Mouse (Mus musculus): ENCODE results near the gene Jmjd1c. TPM values are rescaled to one million over a fixed set of nuclear protein-coding genes. Genes with fewer than 3 reads are reported as not detected.
A peak's percentile ranks its signal among the peaks of the same experiment; 100 is the strongest.

Jmjd1c gene
- polyA plus RNA-seq, 1 experiment = 32.4 TPM

GRCm38 (mm10) chr10:67189057-67189456 is 93.1 kb downstream of the Jmjd1c start:
- Histone ChIP-seq H3K27ac (ENCODE audit: insufficient read depth, low read length) (no peak overlapping the region), H3K4me1 (ENCODE audit: control insufficient read depth, insufficient read depth, low read length) (peaks cover 6% of the 10 kb centered on the region), H3K4me3 (ENCODE audit: insufficient read depth, low read length) (no peak overlapping the region)
- TF ChIP-seq CTCF (IDR thresholded peaks at IDR 0.05; ENCODE audit: extremely low read depth, insufficient read depth, low read length) (no peak), POLR2A (IDR thresholded peaks at IDR 0.05; ENCODE audit: extremely low read depth, insufficient read depth, low read length) (no peak)

- H3K4me1 ChIP-seq (ENCODE audit: control insufficient read depth, insufficient read depth, low read length) = peaks cover 6% of the 10 kb centered on the region
- no peak for TF ChIP-seq CTCF (IDR thresholded peaks at IDR 0.05; ENCODE audit: extremely low read depth, insufficient read depth, low read length)
- H3K4me3 ChIP-seq (ENCODE audit: insufficient read depth, low read length) = no peak overlapping the region
- H3K27ac ChIP-seq (ENCODE audit: insufficient read depth, low read length) = no peak overlapping the region
These were observed 94.3 kb downstream of the Jmjd1c start for GRCm38 (mm10) chr10:67190261-67190660.

- Histone ChIP-seq H3K4me1 (ENCODE audit: control insufficient read depth, insufficient read depth, low read length) (peaks cover 11% of the 10 kb centered on the region), H3K4me3 (ENCODE audit: insufficient read depth, low read length) (no peak overlapping the region), H3K27ac (ENCODE audit: insufficient read depth, low read length) (no peak overlapping the region)
- TF ChIP-seq CTCF (IDR thresholded peaks at IDR 0.05; ENCODE audit: extremely low read depth, insufficient read depth, low read length) = peak; percentile 36; the same call in 1 of the 2 replicates
- TF ChIP-seq POLR2A (IDR thresholded peaks at IDR 0.05; ENCODE audit: extremely low read depth, insufficient read depth, low read length) = no peak
These were observed 96.4 kb downstream of the Jmjd1c start for GRCm38 (mm10) chr10:67192366-67192765.

- Histone ChIP-seq H3K4me3 (ENCODE audit: insufficient read depth, low read length) (no peak overlapping the region), H3K4me1 (ENCODE audit: control insufficient read depth, insufficient read depth, low read length) (peaks cover 11% of the 10 kb centered on the region), H3K27ac (ENCODE audit: insufficient read depth, low read length) (peak overlapping the region; percentile 53; the same call in 1 of the 2 replicates)
- TF ChIP-seq POLR2A (IDR thresholded peaks at IDR 0.05; ENCODE audit: extremely low read depth, insufficient read depth, low read length) (no peak), CTCF (IDR thresholded peaks at IDR 0.05; ENCODE audit: extremely low read depth, insufficient read depth, low read length) (no peak)
These were observed 97.2 kb downstream of the Jmjd1c start for GRCm38 (mm10) chr10:67193003-67193652.

GRCm38 (mm10) chr10:67194046-67194445 is 98.1 kb downstream of the Jmjd1c start:
- TF ChIP-seq POLR2A (IDR thresholded peaks at IDR 0.05; ENCODE audit: extremely low read depth, insufficient read depth, low read length) = no peak
- TF ChIP-seq CTCF (IDR thresholded peaks at IDR 0.05; ENCODE audit: extremely low read depth, insufficient read depth, low read length) = no peak
- H3K4me3 ChIP-seq (ENCODE audit: insufficient read depth, low read length) = no peak overlapping the region
- H3K4me1 ChIP-seq (ENCODE audit: control insufficient read depth, insufficient read depth, low read length) = peaks cover 10% of the 10 kb centered on the region
- H3K27ac ChIP-seq (ENCODE audit: insufficient read depth, low read length) = no peak overlapping the region

- H3K27ac ChIP-seq (ENCODE audit: insufficient read depth, low read length) = no peak overlapping the region
- TF ChIP-seq CTCF (IDR thresholded peaks at IDR 0.05; ENCODE audit: extremely low read depth, insufficient read depth, low read length) (no peak), POLR2A (IDR thresholded peaks at IDR 0.05; ENCODE audit: extremely low read depth, insufficient read depth, low read length) (no peak)
- H3K4me1 ChIP-seq (ENCODE audit: control insufficient read depth, insufficient read depth, low read length) = peaks cover 8% of the 10 kb centered on the region
- H3K4me3 ChIP-seq (ENCODE audit: insufficient read depth, low read length) = no peak overlapping the region
These were observed 99.7 kb downstream of the Jmjd1c start for GRCm38 (mm10) chr10:67195671-67196070.

- no peak for TF ChIP-seq POLR2A (IDR thresholded peaks at IDR 0.05; ENCODE audit: extremely low read depth, insufficient read depth, low read length)
- peaks cover 8% of the 10 kb centered on the region for H3K4me1 ChIP-seq (ENCODE audit: control insufficient read depth, insufficient read depth, low read length)
- no peak overlapping the region for H3K27ac ChIP-seq (ENCODE audit: insufficient read depth, low read length)
- H3K4me3 ChIP-seq (ENCODE audit: insufficient read depth, low read length) = no peak overlapping the region
These were observed 101.3 kb downstream of the Jmjd1c start for GRCm38 (mm10) chr10:67197186-67197585.

- H3K27ac ChIP-seq (ENCODE audit: insufficient read depth, low read length) = no peak overlapping the region
- peaks cover 8% of the 10 kb centered on the region for H3K4me1 ChIP-seq (ENCODE audit: control insufficient read depth, insufficient read depth, low read length)
- TF ChIP-seq CTCF (IDR thresholded peaks at IDR 0.05; ENCODE audit: extremely low read depth, insufficient read depth, low read length) (no peak), POLR2A (IDR thresholded peaks at IDR 0.05; ENCODE audit: extremely low read depth, insufficient read depth, low read length) (no peak)
- H3K4me3 ChIP-seq (ENCODE audit: insufficient read depth, low read length) = no peak overlapping the region
These were observed 101.9 kb downstream of the Jmjd1c start for GRCm38 (mm10) chr10:67197829-67198228.

GRCm38 (mm10) chr10:67201769-67202168 is 105.8 kb downstream of the Jmjd1c start:
- TF ChIP-seq POLR2A (IDR thresholded peaks at IDR 0.05; ENCODE audit: extremely low read depth, insufficient read depth, low read length) (no peak), CTCF (IDR thresholded peaks at IDR 0.05; ENCODE audit: extremely low read depth, insufficient read depth, low read length) (no peak)
- H3K27ac ChIP-seq (ENCODE audit: insufficient read depth, low read length) = no peak overlapping the region
- H3K4me3 ChIP-seq (ENCODE audit: insufficient read depth, low read length) = no peak overlapping the region
- peaks cover 6% of the 10 kb centered on the region for H3K4me1 ChIP-seq (ENCODE audit: control insufficient read depth, insufficient read depth, low read length)

- TF ChIP-seq CTCF (IDR thresholded peaks at IDR 0.05; ENCODE audit: extremely low read depth, insufficient read depth, low read length) (no peak), POLR2A (IDR thresholded peaks at IDR 0.05; ENCODE audit: extremely low read depth, insufficient read depth, low read length) (no peak)
- Histone ChIP-seq H3K4me1 (ENCODE audit: control insufficient read depth, insufficient read depth, low read length) (peaks cover 3% of the 10 kb centered on the region), H3K27ac (ENCODE audit: insufficient read depth, low read length) (no peak overlapping the region), H3K4me3 (ENCODE audit: insufficient read depth, low read length) (no peak overlapping the region)
These were observed 106.5 kb downstream of the Jmjd1c start for GRCm38 (mm10) chr10:67202470-67202869.
